Mouse (Mus musculus) ovary, postnatal 36 days (tissue): Measurements from ENCODE around the gene Gm16223.

Experiments used
- DNase-seq: peaks from one replicate; pipeline ENCODE4 v3.0.0; 2022; ENCODE audit warnings: low spot score, mixed read lengths

The Gm16223 gene

DNA sequence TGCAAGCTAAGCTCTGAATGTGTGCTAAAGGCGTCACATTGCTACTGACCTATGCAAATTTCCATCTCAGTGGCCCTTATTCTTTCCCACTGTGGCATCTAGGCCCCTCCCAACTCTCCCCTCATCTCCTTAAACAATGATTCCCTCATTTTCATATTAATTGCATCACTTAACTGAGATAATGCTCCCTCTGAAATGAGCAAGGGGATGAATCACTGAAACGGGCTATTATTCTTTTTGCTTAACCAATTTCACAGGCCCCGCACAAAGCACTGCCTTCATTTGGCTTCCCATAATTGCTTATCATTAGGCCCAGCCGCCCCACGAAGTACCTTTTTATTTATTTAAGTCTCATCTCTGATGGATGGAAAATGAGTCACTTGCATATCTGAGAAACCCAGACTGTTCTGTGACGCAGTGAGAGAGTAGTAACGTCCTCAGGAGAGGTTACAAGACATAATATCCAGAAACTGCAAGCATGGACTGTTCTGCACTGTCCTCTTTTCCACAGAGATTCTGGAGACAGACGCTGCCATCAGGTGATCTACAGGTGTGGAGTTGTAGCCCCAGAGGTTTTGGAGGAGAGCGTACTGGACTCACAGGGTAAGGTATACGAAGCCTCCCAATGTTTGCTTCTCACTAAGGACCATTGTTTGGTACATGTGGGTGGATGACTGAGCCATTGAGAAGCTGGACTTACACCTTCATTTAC, at the start of gene Gm16223:
Gm16223 (plus strand) TSS at position 485 of the 712 bp plus-strand sequence.
- no peak for DNase-seq

DNA sequence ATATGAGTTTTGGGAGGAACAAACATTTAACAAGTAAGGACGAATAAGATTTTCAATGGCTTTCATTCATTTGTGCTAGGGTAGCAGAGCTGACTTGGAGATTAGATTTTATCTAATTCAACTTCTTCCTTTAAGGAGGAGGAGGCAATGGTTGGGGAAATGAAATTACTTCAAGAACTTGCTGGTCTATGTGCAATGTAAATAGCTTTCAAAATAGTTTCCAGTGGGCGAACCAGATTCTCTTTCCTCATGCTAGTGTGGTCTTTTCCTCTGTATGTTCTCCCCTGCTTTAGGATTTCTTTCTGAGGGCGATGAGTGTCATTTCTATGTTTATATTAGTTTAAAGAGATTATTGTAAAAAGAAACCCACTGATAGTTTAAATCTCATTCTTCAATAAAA, 45.7 kb upstream of the Gm16223 start:
- no peak for DNase-seq

DNA sequence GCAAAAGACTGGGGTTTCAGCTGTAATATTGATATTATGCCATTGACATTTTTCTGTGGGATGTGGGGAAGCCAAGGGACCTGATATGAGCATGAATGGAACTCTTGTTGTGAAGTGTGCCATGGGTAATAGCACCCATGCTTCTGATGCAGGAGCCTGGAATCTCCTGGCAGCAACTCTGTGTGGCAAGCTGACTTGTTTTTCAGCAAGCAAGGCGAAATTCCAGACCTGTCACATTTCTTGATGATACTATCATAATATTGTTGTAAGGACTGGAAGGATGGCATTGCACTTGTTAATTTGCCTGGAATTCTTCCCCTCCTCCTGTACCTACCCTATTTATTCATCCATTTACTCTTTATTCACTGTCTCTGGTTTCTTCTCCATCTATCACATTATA, 44.2 kb upstream of the Gm16223 start:
- DNase-seq = no peak

DNA sequence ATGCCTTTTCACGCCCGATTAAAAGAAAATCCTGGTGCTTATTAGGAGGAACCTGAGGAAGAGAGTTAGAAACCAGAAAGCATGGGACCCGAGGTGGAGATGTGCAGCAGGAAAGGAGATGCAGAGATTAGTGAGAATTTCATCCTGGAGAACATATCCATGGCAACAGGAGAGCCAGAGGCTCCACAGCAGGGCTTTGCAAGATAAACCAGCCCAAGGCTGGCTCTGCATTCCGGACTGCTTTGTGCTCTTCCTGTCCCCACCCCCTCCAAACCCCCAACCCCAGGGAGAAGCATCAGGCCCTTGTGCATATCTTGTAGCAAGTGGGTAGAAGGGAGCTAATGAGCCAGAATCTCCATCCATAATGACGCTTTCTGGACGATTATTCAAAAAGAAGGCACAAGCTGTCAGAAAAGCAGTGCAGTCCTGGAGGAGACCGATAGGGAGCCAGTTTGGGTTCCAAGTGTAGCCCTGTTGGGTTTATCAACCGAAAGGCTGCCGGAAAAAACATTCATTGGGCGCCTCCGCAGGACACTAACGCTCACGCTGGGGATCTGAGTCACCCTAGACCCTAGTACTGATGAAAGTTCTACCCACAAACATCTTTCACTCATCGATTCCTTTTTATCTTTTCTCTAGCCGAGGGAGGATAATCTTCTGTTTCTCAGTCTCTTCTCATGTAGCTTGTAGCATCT, 31.2 kb upstream of the Gm16223 start:
- no peak for DNase-seq

DNA sequence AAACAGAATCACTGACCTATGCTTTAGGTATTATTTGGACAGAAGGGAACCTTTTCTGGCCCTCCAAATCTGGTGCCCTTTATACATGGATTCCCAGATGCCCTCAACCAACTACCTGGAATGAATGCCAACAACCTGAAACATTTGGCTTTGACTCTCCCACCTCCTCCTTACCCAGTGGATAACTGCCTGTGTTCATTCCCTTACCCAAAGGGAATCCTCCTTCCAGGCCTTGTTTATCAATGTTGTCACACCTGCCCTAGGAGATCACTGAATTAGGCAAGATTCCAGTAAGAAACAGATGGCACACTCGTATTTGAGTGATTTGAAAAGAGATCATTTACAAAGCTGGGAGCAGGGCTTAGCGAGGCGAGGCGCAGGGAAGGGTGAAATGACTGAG, 13.1 kb upstream of the Gm16223 start:
- no peak for DNase-seq

GRCm38 (mm10) chr5:42055151-42055550, 12.6 kb upstream of the Gm16223 start:
- no peak for DNase-seq

GRCm38 (mm10) chr5:42065090-42065489, 2.7 kb upstream of the Gm16223 start:
- DNase-seq = no peak

DNA sequence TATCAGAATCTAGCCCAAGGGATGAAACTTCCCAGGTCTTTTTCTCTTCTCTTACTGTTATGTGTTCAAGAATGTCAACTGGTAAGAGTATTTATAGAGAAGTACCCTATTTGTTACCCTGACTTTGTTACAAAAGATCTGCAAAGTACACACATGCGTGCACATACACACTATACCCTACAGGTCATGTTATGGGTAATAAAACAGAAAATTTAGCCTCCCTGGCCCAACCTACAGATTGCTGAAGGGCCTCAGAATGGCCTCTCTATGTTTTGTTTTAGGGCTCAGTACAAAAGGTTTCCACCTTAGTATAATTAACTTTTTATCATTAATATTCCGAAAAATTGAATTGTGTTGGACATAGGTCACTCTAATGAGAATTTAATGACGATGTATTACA, 685 bp upstream of the Gm16223 start:
- no peak for DNase-seq

GRCm38 (mm10) chr5:42068188-42068579, 424 bp downstream of the Gm16223 start:
- no peak for DNase-seq

- DNase-seq = no peak
Observed at GRCm38 (mm10) chr5:42116586-42117346, 49.0 kb downstream of the Gm16223 start.

- DNase-seq = no peak
Observed at GRCm38 (mm10) chr5:42125562-42125961, 57.8 kb downstream of the Gm16223 start.

DNA sequence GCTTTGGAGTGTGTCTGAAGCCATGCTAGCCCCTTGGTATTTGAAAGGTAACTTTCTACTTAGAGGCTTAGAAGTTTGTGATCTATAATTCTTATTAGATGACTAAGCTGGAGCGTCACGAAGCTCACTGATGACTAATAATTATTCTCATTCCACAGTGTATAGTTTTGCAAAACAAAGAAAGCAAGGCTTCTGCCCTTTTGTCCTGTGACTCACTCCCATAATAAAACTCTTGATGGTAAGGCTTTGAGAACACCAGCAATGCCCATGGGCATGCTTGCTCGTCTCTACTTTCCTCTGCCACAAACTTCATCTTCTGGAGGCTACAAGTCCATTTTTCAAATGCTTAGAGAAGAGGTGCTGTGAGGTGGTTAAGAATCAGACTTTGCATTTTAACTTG, 87.9 kb downstream of the Gm16223 start:
- DNase-seq = no peak

GRCm38 (mm10) chr5:42164731-42165130, 97.0 kb downstream of the Gm16223 start:
- no peak for DNase-seq

GRCm38 (mm10) chr5:42166311-42166710, 98.6 kb downstream of the Gm16223 start:
- DNase-seq = no peak

DNA sequence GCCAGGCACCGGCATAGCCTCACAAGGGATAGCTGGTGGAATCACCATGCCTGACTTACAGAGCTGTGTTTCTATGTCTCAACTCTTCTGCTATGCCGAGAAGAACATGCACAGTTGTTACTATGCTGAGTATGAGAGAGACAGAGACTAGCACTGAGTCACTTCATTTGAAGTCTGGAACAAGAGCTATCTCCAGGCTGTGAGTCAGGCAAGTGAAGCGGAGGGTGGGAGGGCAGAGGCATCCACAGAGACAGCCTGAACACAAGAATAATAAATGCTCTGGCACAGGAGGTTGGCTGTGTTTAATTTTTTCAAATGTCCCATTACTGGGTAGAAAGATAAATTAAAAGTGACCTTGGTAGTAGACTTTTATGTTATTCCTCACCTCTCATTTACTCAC, 100.3 kb downstream of the Gm16223 start:
- DNase-seq = no peak

GRCm38 (mm10) chr5:42168785-42169184, 101.0 kb downstream of the Gm16223 start:
- no peak for DNase-seq

DNA sequence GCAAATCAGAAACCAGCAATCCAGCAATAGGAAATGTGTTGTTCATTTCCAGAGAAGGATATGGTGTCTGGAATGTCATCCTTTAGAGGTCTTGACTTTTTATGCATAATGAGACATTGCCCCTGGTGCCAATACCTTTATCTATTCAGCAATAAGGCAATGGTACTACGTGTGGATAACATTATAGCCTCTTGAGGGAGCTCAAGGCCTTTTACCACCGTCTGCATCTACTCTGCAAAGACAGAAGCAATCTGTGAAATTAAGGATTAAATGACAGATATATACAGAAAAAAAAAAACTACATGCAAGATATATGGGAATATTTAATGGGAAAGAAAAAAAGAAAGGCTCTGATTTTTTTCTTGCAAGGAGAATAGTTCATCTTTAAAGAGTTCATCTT, 106.3 kb downstream of the Gm16223 start:
- DNase-seq = no peak

- DNase-seq = no peak
Observed at GRCm38 (mm10) chr5:42175424-42175823, 107.7 kb downstream of the Gm16223 start.

DNA sequence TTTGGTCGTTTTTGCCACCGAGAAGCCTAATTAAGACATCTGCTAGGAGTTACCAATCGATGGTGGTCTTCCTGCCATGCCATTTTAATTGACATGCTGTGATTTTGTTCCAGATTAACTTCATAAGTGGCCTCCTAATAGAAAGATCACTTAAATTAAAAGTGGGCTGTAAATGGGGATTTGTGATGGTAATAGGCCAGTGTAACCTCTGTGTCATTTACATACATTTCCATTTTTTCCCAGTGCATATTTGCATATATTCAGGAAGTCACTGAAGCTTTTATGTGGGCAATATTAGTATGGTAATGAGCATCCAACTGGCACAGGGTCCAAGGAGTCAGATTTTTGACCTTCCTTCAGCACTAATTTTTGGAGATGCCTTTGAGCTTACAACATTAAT, 130.7 kb downstream of the Gm16223 start:
- DNase-seq = no peak

DNA sequence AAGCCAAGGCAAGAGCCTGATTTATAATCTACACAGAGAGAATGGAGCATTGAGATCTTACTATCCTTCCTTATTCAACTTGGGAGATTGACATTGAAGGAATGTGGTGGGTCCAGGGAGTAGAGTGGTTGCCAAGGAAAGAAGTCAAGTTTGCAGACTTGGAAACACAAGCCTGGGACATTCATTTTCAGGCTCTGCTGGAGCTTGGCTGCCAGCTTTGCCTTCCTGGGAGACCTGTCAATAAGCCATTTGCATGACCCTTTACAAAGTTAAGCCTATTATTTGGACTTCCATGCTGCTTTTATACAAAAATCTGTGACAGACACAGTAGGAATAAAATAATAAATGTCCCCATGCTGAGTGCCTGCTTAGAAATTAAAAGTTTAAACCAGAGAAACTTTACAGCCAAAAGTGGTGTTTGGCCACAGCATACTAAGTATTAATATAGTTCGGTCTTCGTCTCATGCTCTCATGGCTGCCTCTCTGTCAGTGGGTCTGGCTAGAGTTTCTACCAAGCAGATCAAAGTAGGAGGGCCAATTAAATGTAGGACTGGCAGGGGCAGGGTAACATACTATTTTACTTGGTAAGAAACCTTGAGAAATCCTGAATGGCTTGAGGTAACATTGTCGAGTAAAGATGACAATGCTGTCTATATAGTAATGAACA, 139.8 kb downstream of the Gm16223 start:
- DNase-seq = no peak

DNA sequence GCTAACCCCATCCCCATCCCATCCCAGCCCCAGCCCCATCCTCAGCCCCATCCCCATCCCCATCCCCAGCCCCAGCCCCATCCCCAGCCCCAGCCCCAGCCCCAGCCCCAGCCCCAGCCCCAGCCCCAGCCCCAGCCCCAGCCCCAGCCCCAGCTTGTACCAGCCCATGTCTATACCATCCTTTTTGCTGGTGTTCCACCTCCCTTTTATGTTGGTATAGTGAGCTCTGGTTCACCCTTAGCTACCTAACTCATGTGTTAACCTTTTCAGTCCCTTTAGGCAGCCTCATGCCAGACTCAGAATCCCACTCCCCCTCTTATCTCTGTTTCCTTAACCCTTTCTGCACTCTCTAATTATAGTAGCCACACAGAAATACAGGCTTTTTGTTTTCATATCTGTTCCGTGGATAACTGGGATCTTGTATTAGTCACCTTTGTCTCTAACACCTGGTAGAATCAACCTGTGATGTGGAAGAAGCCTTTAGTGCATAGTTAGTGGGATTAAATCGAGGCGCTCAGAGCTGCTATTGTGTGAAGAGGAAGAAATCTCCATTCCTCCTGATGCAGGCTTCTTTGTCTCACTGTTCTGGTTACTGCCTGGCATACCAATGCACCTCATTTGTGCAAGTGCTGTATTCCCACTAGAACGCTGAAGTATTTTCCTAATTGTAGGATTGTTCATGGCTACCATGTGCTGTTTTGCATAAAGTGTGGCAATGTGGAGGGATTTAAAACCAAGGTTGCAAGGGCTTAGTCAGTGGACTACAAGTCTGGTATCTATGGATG, 144.0 kb downstream of the Gm16223 start:
- DNase-seq = no peak

DNA sequence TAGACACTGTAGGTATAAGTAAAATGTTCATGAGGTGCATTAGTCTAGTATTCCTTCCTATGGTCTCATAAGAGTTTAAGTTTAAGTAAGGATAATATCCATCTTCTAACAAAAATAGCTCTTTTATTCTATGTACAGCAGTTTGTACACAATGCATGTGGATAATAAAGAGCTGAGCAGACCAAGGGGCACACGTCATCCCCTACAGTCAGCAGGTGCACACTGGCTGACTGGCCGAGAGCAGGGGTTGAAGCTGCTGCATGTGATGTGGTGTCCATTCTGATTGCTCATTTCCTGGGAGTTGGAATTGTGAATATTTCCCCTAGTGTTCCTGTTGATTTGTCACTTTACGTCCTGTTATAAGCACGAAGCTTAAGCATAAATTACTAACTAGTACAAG, 144.6 kb downstream of the Gm16223 start:
- no peak for DNase-seq
